Mouse (Mus musculus) skeletal muscle tissue, adult 2 months (tissue): ENCODE results near the gene Cdh6.

Experiments used
- DNase-seq: peaks from one replicate; pipeline ENCODE4 v3.0.0-alpha.2; 2012; ENCODE audit warnings: low read depth, low spot score

Cdh6 gene

DNA sequence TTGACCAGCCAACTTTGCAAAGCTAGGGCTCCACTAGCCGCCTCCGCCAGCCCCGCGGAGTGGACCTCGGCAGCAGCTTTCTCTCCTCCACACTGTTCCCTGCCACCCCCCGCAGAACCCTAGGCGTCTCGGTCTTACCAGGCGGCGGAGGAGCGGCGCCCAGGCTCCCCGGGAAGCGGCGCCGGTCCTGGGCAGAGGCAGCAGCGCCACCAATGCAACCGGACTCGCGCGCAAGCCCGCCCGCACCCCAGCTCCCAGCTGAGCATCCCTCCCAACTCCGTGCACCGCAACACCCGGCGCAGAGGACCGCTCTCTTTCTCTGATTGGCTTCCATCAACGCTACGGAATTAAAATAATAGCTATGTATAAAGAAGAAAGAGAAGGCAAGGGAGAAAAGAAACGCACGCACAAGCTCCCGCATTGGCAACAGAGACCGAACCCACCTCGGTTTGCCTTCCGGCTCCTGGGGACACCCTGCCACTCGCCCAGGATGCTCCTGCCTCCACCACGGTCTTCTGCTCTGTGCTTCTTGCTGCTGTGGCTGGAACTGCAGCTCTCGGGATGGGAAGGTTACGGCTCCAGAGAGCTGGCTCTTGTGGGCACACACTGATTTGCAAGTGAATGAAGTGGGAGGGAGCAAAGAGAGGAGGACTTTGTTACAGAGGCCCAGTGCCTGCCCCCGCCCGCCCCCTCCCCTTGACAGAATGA lies at the start of gene Cdh6:
Cdh6 (minus strand) TSS at position 605 of the 708 bp plus-strand sequence.
- no peak for DNase-seq

DNA sequence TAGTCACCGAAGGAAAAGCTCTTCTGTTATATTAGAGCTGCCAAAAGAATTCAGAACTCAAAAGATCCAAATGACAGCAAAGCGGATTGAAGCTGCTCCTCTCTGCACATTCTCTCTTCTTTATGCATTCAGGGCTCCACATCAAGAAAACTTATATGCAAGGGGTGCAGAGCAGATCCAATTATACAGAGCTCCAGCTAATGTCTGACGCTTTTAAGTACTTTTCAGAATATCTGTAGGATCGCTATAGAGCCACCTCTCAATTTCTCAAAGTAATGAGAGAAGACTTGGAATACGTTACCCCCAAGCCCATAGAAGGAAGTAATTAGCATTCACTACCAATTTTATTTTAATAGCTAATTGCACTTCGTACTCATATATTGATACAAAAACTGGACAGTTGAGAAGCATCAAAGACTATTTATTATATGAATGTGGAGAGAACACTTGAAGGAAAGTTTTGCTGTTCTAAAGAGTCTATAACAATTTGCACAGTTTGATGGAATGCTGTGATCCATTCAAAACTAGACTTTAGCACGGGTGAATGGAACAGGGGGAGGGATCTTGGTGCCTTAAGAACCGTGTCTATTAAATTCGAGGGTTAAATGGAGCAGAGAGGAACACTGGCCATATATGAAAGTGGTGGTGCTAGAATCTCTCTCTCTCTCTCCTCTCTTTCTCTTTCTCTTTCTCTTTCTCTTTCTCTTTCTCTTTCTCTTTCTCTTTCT lies 46.4 kb upstream of the Cdh6 start:
- no peak for DNase-seq

DNA sequence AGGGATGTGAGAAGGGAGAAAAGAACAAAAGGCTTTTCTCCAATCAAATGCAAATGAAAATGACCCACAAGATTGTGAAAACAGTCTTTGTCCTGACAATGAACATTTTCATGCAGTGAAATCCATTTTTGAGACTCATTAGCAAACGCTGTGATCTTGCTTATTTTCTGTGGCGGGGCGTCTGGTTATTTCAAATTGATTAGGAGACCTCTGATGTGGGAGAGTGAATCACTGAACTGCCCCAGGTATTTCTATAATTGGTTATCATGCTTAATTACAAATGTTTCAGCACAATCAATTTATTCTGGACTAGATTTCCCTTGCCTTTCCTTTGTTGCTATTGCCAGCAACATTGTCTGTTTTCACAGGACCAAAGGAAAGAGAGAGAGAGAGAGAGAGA lies 44.3 kb upstream of the Cdh6 start:
- no peak for DNase-seq

DNA sequence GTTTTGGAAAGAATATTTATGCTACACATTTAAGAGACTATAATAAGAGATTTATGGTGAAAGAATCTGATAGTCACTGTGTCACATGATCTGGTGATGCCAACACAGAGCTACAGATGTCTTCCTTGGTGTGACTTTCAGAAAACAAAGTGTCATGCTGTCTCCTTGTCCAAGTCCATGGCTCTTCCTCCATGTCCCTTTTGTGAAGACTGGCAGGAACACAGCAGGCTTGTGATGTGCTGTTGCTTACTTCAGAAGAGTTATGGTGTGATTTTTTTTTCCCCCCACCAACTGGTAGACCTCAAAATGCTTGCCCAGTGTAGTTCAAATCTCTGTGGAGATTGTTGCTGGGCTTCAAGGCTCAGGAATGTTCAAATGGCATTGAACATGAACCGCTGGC lies 43.7 kb upstream of the Cdh6 start:
- DNase-seq, result no peak

DNA sequence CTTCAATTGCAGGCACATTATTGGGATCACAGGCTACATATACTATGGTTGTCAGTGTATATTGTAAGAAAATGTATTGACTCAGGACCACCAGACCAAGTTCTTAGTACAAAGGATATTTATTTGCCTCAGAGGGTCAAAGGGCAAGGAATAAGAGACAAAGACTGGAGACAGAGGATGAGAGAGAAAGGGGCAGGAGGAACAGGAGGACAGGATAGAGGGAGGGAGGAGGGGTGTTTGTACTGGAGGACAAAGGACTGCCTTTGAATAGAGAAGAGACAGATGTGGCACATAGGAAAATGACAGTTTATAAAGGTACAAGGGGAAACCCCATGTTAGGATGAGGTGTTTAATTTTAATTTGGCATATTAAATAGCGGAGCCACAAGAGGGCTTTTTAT lies 39.5 kb upstream of the Cdh6 start:
- DNase-seq, result no peak

DNA sequence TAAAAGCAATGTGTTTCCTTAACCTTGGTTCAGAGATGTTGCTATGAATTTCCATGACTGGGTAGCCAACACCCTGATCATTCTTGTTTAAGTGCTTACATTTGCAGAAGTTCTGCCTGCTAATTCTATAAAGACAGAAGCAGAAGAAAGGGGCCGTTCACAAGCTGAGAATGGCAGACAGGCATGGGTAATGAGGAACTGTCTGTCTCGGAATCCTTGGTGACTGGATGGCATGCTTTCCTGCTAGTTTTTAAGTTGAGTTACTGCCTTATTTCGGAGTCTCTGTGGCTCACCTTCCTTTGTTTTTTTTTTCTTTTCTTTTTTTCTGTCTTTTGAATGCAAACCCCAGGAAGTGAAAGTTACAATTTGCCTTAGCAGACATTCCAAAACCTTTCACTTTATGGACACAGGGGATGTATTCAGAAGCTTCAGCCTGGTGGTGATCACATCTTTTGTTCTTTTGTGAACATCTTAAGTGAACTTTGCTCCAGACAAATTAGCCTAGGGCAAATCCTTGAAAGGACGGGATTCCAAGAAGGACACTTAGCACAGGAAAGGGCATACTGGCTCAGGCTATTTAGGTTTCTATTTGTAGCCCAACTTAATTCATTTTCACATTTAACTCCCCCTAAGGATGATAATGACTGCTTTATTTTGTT lies 38.7 kb upstream of the Cdh6 start:
- no peak for DNase-seq

DNA sequence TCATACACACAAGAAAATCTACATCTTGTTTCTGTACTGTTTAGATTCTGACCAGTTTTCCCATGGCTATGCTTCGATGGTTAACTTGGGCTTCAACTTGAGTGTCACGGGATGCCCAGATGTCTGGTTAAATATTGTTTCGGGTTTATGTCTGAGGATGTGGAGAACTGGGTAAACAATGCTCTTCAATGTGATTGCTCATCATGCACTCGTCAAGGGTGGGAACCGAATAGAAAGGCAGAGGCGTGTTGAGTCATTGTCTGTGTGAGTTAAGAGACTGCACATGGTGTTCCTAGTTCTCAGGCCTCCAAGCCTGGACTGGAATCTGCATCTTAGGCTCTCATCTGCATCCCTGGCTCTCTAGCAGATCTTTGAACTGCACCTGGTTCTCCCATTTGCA lies 36.7 kb upstream of the Cdh6 start:
- DNase-seq, result no peak

DNA sequence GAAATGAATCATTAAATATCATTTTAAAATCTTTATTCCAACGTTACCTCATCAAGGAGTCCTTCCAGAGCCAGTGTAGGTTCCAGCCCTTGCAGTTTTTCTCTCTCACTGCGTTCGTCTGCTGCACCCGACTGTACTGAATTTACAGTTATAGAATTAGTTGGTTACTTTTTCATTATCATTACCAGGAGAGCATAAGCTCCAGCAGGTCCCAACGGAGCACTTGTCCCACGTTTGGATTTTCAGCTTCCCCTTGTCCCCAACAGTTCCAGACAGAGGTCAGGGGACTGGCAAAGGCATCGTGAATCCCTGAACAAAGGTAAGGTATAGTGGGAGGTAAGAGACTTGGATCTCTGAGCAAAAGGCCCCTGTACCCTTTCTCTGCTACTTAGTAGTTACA lies 35.2 kb upstream of the Cdh6 start:
- no peak for DNase-seq

DNA sequence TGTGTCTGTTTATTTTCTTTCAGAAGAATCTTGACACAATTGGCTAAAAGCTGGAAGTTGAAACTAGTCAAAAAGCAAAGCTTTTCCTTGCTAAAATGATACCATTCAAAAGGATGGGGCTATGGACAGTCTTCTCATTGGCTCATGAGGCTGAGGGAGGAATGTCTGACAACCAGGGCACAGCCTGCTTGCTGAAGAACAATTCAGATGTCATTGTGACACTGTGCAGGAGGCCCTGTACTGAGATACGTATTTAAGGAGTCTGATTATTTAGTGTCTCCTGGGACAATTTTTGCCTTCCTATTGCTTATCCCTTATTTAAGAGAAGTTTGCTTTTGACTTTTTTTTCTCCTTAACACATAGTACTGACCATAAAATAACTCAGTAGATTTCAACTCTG lies 22.8 kb upstream of the Cdh6 start:
- DNase-seq, result no peak

DNA sequence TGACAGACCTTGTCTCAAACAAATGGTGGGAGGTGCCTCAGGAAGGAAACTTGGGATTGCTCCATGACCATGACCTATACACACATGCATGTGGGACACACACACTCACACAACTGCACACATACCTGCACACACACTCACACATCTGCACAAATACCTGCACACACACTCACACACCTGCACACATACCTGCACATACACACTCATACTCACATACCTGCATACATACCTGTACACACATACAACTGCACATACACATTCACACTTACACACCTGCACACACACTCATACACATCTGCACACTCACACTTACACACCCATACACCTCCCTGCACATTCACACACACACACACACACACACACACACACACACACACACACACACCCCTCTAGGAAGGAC lies 20.6 kb upstream of the Cdh6 start:
- DNase-seq, result no peak

DNA sequence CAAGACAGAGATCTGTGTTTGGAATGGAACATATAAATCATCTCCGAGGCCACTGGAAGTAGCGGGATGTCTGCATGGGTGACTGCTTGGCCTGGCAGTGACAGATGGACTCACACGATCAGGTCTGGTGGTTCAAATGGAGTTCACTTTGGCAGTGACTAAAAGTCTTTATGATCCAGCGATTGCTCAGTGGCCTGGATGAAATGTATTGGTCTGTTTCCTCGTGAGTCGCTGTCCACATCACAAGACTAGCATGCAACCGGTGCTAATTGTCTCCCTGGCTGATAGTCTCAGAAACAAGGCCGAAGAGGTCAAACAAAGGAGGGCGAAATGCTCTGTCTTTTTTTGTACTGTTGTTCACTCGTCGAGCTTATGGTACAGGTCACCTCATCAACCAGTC lies 19.6 kb upstream of the Cdh6 start:
- no peak for DNase-seq

DNA sequence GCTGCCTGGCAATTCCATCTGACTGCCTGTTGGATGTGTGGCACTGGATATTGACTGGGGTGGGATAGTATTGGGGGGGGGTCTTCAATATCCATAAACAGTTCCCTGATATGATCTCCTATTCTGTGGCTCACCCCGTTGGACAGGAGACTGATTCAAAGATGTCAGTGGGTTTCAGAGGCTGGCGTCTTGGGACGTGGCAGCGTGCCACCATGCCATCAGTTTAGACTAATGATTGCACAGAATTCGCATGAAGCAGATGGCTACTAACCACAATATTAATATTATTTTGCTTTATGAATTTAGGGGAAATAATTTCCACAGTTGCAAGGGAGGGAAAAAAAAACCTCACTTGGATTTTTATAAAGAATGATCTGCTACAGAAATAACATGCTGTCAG lies 10.2 kb upstream of the Cdh6 start:
- DNase-seq, result no peak

DNA sequence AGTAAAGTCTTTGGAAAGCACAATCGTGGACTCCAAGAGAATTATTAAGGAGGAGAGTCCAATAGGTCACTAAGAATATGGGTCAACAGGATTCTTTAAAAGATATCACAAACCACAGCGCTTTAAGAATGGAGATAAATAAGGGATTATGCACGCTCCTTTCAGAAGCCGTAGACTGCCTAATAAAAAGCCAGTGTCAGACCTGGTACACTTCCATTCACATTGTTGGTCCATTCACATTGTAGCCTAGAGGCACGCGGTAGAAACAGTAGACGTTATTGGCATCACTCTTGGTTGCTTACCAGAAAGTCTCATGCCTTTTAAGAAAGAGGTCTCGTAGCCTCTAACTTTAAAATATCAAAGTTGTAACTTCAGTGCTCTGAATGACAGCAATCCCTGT lies 8.0 kb upstream of the Cdh6 start:
- no peak for DNase-seq

DNA sequence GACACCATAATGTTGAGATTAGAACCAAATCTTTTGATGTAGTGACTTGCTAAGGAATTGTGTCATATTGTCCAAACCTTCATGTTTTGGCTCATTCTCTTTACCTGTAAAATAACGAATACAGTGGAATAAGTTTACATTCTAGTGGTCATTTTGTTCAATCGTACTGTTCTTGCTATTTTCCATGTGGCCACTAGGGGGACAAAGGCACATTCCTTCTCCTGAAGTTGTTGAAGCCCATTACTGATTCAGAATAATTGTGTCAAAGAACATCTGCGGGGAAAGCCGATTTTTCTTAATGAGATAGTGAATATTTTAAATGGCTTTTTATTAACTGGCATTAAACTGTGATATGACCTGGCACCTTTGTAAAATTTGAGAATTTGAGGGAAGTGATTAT lies 7.5 kb upstream of the Cdh6 start:
- no peak for DNase-seq

DNA sequence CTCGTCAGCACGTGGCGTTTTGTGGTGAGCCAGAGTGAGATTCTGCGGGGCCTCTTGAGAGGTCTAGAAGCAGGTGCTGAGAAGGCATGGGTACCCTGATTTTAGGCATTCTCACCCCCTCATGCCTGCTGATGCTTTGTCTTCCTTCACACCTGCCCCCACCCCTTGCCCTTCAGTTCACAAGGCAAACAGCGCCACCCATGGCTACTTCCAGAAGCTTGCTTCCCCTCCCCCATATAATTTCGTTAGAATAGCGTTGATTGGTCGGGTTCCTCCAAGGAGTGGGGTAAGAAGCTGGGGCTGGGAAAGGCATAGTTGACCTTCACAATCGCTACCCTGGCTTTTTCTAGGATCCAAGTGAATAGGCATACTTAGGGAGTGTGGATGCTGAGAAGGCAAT lies 2.5 kb upstream of the Cdh6 start:
- no peak for DNase-seq

DNA sequence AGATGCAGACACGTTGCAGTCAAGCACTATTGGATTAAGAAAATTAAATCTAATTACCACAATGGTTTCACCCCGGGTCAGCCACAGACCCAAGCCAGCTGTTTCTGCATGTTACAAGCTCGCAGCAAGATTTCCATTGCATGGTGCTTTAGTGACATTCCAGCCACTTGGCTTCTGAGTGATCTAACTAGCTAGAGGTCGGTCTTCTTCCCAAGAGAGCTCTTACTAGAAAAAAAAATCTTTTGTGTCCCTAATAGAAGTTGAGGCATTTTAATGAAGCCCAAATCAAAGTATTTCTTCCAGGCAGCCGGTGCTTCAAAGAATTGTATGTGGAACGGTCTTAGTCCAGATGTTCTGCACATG lies 1.1 kb upstream of the Cdh6 start:
- no peak for DNase-seq

DNA sequence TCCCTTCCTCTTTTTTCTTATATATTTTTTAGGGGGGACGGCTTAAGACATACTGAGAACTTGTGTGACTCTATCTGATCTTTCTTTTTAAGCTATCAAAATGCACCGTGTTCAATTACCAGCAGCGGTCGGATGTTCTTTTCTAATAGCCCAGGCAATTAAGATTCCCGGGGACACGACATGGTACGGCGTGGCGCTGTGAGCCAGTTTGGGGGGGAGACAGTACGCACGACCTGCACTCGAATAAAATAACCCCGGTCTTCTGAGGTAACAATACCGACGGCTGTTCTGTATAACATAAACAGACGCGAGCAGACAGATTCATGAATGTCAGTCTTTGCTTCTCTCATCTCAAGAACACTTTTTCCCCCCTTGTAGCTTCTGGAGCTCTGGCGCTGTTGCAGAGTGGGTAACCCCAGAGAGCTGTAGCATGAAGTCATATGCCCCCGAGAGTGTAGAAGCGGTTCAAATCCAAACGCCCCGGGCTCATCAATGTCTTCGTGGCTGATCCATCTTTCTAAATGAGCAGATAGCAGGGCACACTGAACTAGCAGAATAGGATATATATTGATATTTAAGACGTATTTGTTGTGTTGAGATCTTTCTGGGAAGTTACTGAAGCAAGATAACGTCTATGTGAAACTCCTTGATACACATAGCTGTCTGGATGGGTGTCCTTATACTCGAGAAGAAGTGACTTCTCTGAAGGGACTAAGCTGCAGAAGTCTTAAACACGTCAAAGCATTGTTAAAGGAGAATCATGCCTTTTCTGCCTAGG lies 554 bp upstream of the Cdh6 start:
- no peak for DNase-seq

DNA sequence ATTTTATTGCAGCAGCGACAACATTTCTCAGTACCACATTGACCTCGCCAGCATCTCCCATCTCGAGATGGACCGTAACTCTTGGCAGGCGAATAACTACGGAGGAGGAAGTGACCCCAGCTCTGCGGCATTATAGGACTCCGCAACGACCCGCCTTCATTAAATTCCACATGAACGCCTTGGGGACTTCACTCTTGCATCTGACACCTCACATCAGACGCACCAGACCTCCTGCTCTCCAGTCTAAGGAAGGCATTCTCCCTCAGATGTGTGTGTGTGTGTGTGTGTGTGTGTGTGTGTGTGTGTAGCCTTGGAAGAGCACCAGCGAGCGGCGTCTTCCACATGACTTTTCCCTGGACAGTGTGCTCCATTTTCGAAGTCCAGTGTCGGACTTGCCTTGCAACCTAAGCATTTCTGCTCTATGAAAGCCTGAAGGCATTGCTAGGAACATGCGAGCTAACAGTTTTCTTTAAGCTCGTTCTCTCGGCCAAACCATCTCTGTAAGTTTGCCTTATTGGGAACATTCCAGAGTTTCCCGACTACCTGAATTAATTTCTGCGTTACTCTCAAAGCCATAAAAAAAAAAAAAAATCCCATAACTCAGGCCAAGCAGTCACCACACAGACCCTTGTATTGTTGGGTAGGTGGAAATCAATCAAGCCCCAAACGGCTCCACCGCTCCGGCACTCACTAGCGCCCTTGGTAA lies 957 bp downstream of the Cdh6 start:
- DNase-seq, result no peak

DNA sequence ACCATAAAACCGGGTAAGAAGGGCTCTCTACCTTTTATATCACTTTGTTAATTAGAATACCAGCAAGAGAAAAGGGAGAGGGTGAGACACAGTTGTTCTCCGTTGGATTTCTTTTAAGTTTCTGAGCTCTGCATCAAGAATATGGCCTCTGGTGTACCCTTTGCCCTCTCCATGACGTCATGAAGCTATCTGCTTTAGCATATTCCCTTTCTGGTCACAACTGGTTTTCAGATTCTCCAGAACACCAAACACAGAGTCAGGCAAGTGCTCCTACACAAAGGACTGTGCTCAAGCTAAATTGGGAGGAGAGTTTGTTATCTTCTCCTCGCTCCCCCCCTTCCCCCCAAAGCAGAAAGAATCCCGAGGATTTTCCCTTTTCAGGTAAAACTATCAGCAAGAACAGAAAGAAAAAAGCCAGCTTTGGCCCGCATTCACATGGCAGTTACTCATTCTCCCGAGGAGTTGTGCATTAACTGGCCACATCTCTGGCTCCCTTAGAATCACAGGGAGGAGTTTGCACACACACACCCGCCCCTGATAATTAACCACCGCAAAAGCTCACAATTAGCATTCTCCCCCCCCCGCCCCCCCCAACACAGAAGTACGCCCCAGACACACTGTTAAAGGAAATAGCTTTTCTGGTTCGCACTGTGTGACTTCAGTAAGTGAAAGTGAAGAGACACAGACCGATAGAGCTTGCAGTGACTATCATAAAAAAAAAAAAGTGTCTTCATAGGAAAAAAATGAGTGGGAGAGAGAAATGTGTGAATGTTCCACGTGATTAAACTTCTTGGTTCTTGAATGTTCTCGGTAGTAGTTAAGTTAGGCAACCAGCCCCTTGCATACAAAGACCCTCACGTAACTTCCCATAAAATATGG lies 1.8 kb downstream of the Cdh6 start:
- DNase-seq, result no peak

DNA sequence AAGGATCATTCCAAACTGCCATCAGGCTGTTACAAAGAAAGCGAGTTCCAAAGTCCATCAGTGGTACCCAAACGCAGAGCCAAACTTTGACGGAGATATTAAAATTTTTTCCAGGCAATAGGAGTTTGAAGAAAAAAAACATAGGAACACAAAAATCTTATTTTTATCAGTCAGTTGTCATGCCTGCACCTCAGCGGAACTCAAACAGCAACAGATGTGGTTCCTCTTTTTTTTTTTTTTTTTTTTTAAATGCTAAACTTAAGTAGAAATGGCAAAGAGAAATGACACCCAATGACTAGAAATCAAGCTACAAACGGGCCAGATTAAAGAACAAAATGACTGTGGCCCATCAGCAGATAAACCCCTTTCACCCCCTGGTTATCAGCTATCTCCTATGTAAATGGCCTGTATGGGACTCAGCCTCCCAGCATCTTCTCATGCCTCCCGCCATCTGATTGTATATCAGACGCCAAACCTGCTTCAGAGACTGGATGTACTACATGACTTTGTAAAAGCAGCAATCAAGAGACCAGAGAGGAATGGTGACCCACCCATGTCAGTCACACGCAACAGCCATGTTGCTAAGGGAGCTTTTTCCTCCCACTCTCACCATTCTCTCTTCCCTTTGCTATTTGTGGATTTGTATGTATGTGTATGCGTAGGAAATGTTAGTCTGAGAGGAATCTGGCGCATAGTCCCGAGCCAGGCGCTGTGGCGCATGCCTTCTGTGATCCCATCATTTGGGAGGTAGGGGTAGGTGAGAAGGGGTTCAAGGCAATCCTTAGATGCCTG lies 8.2 kb downstream of the Cdh6 start:
- DNase-seq, result no peak
